Mouse (Mus musculus) cerebellum, adult (tissue): ENCODE data around the gene Kpnb1.

ENCODE experiments used
- ATAC-seq: cut with Nextera tagmentation; 2 replicates; pipeline ENCODE4 v1.9.2; 2017; ENCODE audit warnings: mild to moderate bottlenecking, moderate library complexity, mixed read lengths; ENCODE audit not compliant: insufficient number of reproducible peaks, low FRiP score, low TSS enrichment

Gene Kpnb1

GRCm38 (mm10) chr11:97145320-97145719, 42.4 kb downstream of the Kpnb1 start:
- no peak for ATAC-seq

GRCm38 (mm10) chr11:97143196-97143900, 44.3 kb downstream of the Kpnb1 start:
- ATAC-seq, result no peak

DNA sequence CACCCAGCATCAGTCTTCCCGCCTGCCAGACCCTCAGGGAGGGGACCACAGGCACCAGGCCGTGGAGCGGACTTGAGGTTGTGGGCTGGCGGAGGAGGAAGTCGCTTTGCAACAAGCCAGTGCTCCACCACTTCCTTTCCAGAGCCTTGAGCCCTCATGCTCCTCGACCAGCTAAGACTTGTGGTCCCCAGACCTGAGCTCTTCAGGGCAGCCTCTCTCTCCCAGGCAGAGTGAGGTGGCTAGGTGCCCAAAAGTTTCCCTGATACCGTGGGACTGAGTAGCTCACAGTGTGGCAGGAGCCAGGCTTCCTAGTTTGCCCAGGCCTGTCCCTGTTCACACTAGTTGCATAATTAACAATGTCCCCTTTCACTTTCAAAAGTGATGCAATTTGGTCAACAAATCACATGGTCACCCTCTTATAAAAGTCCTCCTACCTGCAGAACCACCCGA, 45.5 kb downstream of the Kpnb1 start:
- ATAC-seq, result no peak

- ATAC-seq, result no peak
Observed at GRCm38 (mm10) chr11:97140811-97141210, 46.9 kb downstream of the Kpnb1 start.

DNA sequence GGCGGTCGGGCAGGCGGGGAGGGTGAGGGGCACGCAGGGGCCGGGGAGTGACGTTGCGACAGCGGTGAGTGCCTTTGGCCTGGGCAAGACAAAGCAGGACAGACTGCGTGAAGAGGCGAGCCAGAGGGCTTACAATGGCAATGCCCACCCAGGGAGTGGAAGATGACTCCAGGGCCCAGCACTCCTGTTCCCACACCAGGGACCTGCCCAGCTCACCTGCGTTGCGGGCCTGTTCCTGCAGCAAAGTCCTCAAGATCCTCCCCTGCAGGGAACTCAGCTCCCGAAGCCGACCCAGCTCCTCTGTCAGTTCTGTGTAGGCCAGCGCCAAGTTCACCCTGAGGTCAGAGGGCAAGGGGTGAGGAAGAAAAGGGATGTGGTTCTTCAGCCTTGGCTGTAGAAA, 48.4 kb downstream of the Kpnb1 start:
- ATAC-seq, result no peak

GRCm38 (mm10) chr11:97138554-97139226, 49.0 kb downstream of the Kpnb1 start:
- 0 out of 2 replicates have a peak, but pooled peaks have one; percentile 23 for ATAC-seq

GRCm38 (mm10) chr11:97133270-97133669, 54.4 kb downstream of the Kpnb1 start:
- no peak for ATAC-seq

DNA sequence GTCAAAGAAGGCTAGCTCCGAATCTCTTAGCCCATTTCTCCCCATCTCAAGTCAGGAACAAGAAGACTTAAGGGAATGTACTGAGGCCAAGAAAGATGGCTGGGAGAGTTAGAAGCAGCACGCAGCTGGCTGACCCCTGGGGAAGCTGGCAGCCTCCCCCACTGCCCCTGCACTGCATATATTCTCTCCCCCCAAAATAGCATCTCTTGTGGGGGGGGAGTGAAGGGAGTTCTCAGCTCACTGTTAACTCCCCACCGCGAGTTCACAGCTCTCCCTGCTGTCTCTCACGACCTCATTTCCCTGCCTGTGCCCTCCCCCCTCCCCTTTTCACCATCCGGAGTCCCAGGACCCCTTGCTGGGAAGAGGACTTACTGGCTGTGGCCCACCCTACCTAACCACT, 55.5 kb downstream of the Kpnb1 start:
- no peak for ATAC-seq

GRCm38 (mm10) chr11:97131683-97132082, 56.0 kb downstream of the Kpnb1 start:
- no peak for ATAC-seq

- no peak for ATAC-seq
Observed at GRCm38 (mm10) chr11:97130318-97130717, 57.4 kb downstream of the Kpnb1 start.

- ATAC-seq, result no peak
Observed at GRCm38 (mm10) chr11:97128956-97129355, 58.7 kb downstream of the Kpnb1 start.

- no peak for ATAC-seq
Observed at GRCm38 (mm10) chr11:97127470-97128223, 60.0 kb downstream of the Kpnb1 start.

- no peak for ATAC-seq
Observed at GRCm38 (mm10) chr11:97126645-97127468, 60.8 kb downstream of the Kpnb1 start.

DNA sequence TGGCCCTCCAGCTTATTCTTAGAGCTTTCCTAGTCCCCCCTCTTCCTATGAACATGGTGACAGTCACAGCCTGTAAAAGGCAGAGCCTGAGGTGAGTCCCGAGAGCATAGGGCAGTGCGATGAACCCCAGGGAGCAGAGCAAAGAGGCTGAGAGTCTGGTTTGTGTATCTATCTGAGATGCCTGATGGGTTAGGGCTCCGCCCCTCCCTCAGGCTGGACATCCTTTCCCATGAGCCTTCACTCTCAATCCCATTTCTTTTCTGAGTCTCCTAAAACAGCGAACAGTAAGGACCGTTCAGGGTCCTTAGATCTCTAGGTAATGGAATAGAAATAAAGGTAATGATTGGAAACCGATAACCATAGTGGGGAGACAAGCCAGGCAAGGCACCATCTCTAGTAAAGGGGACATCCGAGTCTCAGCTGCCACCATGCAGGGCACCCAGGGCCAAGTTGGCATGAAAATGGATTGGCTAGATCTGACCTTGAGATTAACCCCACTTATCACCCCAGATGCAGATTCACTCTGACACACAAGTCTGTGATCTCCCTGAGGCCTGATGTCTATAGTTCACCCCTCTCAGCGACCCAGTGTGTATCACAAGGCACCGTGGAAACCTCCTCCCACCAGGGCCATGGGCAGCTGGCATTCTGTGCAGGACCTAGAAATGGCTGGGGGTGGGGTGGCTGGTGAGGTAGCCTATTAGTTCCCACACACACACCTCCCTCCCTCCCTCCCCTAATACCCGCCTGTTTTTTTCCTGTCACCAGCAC, 63.2 kb downstream of the Kpnb1 start:
- no peak for ATAC-seq

DNA sequence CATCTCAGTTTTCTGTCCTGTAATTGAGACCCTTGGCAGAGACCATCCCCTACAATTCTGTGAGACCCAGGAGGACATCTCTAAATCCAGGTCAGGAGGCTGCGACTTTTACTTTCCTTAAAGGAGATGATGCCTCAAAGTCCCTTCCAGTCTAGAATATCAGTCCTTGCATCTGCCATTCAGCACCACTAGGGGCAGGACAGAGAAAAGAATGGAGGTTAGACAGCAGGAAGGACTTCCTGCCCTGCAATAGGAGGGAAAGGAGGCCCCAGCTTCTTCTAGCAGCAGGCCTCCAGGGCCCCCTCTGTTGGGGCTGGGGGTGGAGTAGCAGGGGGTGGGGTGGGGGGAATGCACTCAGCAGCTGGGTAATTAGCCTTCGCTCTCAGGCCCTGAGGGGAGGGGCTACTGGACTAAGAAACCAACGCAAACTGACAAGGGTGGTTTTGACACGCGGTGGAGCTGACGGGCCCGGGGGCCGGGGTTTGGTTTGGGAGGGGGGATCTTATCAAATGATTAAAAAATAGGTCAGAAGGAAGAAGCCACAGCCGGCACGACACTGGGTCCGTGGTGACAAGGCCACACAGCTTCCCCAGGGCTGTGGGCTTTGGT, 64.3 kb downstream of the Kpnb1 start:
- ATAC-seq, result no peak

DNA sequence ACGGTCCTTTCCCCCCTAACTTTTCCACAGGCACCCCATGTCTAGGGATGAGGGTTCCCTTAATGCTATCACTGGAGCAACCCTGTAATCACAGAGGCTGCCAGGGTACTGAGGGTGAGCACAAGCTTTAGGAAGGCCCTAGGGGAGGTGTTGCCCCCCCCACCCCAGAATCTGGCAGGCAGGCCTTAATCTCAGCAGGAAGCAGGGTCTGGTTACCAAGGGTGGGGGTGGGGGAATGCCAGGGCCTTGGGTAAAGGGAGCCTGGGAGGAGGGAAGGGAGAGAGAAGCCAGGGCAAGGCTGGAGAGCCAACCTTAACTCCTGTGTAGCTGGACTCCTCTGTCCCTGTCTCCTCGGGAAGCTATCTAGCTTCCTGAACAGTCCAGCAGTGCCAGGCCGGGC, 67.0 kb downstream of the Kpnb1 start:
- no peak for ATAC-seq

- no peak for ATAC-seq
Observed at GRCm38 (mm10) chr11:97120221-97120620, 67.5 kb downstream of the Kpnb1 start.

DNA sequence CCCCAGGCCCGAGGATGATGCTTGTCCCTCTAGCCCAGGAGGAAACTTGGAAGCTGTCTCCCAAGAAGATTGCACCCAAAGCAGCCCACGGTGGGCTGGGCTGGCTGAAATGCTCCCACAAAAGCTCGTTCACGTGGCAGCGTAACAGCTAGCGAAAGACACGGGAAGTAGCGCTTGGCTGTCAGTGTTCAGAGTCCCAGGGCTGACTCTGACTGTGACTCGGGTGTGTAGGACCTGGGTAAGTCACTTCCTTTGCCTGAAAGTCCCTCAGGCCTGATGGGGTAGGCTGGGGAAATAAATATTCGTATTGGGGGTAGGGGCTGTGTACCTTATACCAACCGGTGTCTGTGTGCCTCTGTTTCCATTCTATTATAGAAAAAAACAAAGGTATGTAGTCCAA, 71.9 kb downstream of the Kpnb1 start:
- no peak for ATAC-seq
